Mouse (Mus musculus) limb, embryonic 12.5 days (tissue): Measurements from ENCODE around the gene Rc3h2. TPM values are rescaled to one million over a fixed set of nuclear protein-coding genes. Genes with fewer than 3 reads are reported as not detected.

ENCODE experiments used
- ATAC-seq: fragments of 200-750 bp; cut with Nextera tagmentation; 2 replicates; pipeline ENCODE4 v1.8.0; 2017; ENCODE audit warnings: low read depth, moderate TSS enrichment; ENCODE audit not compliant: insufficient number of reproducible peaks, insufficient read depth, low FRiP score, low TSS enrichment
- H3K27ac ChIP-seq: fragments of 300-500 bp; sonication (generic); 2 replicates; pipeline ENCODE4 v1.5.1; 2016; ENCODE audit warnings: mild to moderate bottlenecking, moderate library complexity
- H3K27me3 ChIP-seq: fragments of 300-500 bp; sonication (generic); 2 replicates; pipeline ENCODE4 v1.6.1; 2016; ENCODE audit warnings: mild to moderate bottlenecking, moderate library complexity
- H3K36me3 ChIP-seq: fragments of 300-500 bp; sonication (generic); 2 replicates; pipeline ENCODE4 v1.6.1; 2016; ENCODE audit warnings: mild to moderate bottlenecking, moderate library complexity
- H3K4me1 ChIP-seq: fragments of 300-500 bp; sonication (generic); replicated peaks from 2 replicates; pipeline ENCODE4 v1.6.1; 2016
- H3K4me2 ChIP-seq: fragments of 300-500 bp; sonication (generic); 2 replicates; pipeline ENCODE4 v1.6.1; 2016; ENCODE audit warnings: mild to moderate bottlenecking, moderate library complexity
- H3K4me3 ChIP-seq: fragments of 300-500 bp; sonication (generic); replicated peaks from 2 replicates; pipeline ENCODE4 v1.5.1; 2016; ENCODE audit warnings: mild to moderate bottlenecking
- H3K9ac ChIP-seq: fragments of 300-500 bp; sonication (generic); replicated peaks from 2 replicates; pipeline ENCODE4 v1.6.1; 2016; ENCODE audit warnings: mild to moderate bottlenecking, moderate library complexity
- H3K9me3 ChIP-seq: fragments of 300-500 bp; sonication (generic); 2 replicates; pipeline ENCODE4 v1.6.1; 2016; ENCODE audit warnings: mild to moderate bottlenecking, moderate library complexity
- WGBS: fragments of 180-500 bp; shearing (Covaris S2); methylation state at CpG from one replicate; pipeline ENCODE4 v1.1.7; 2016; 5-methylcytosine and 5-hydroxymethylcytosine counted together
- polyA plus RNA-seq: library from polyadenylated mRNA; unstranded; fragments of >200 nt; fragmentation: Nextera tagmentation; extraction: Ambion mirVana; gene quantifications from 2 replicates; pipeline ENCODE4 v1.2.1, GENCODE M21; 2016

Gene Rc3h2
- polyA plus RNA-seq, result 22.2 and 25.6 TPM in 2 replicates

- under 1% methylated on average over 66 of the region's 75 CpGs for WGBS
Measured at GRCm38 (mm10) chr2:37422306-37423304, at the start of gene Rc3h2. Gene Rc3h2 (minus strand): TSS chr2:37422903.

GRCm38 (mm10) chr2:37466266-37466665, 43.6 kb upstream of the Rc3h2 start:
- H3K4me2 ChIP-seq, result no peak overlapping the region
- H3K27ac ChIP-seq, result no peak overlapping the region
- WGBS, result 96% methylated on average over 4 of the region's 4 CpGs
- no peaks in the 10 kb centered on the region for H3K27me3 ChIP-seq
- H3K4me3 ChIP-seq, result no peak overlapping the region
- no peak overlapping the region for H3K9ac ChIP-seq
- H3K36me3 ChIP-seq, result peaks cover 19% of the 10 kb centered on the region
- H3K4me1 ChIP-seq, result no peaks in the 10 kb centered on the region
- H3K9me3 ChIP-seq, result no peaks in the 10 kb centered on the region
- ATAC-seq, result no peak

More at GRCm38 (mm10) chr2:37422306-37423304, at the start of gene Rc3h2:
- Histone ChIP-seq H3K4me2 (peak within 1 kb of the TSS; percentile 75), H3K4me1 (peaks cover 3% of the 10 kb centered on the region; the same call in 1 of the 2 replicates), H3K36me3 (peaks cover 6% of the 10 kb centered on the region; the same call in 1 of the 2 replicates), H3K27me3 (no peaks in the 10 kb centered on the region), H3K9ac (peak within 1 kb of the TSS; percentile 96), H3K9me3 (no peaks in the 10 kb centered on the region), H3K27ac (peak within 1 kb of the TSS; percentile 96), H3K4me3 (peak within 1 kb of the TSS; percentile 94)
- peak; percentile 98 for ATAC-seq

DNA sequence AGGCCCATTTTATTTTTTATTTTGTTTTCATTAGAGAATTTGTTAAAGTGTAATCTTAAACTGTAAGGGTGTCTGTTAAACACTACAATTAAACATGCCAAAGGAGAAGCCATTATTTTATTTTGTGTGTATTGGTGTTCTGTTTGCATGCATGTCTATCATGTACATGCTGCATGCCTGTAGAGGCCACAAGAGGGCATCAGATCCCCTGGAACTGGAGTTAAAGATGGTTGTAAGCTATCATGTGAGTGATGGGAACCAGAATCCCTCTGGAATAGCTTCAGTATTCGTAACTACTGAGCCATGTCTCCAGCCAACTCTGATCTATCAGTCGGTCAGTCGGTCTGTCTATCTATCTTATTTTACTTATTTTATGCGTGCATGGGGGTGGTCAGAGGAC, 38.0 kb upstream of the Rc3h2 start:
- ATAC-seq, result no peak
- H3K9ac ChIP-seq, result no peak overlapping the region
- no peaks in the 10 kb centered on the region; the same call in 1 of the 2 replicates for H3K36me3 ChIP-seq
- H3K27ac ChIP-seq, result no peak overlapping the region
- H3K4me2 ChIP-seq, result no peak overlapping the region
- H3K4me1 ChIP-seq, result no peaks in the 10 kb centered on the region
- H3K9me3 ChIP-seq, result no peaks in the 10 kb centered on the region
- H3K4me3 ChIP-seq, result no peak overlapping the region
- 94% methylated on average over 4 of the region's 4 CpGs for WGBS
- no peaks in the 10 kb centered on the region for H3K27me3 ChIP-seq

DNA sequence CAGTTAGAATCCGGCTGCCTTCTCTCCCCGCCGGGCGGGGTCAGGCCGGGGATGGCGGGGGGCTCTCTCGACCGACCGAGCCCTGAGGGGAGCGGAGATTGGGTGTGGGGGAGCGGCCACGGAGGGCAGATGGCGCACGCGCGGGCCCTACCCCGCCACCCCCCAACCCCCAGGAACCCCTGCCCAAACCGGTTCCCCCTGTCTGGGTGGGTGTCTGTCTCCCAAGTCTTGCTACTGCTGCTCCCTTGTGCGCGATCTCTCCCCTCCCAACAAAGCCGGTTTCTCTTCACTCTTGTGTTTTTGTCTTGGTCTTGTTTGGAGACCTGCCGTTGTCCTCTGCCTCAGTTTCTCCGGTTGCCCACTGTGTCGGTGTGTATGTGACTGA, 29.7 kb upstream of the Rc3h2 start:
- Histone ChIP-seq H3K9me3 (no peaks in the 10 kb centered on the region), H3K27ac (peak overlapping the region; percentile 82), H3K9ac (peak overlapping the region; percentile 90), H3K4me1 (peaks cover 7% of the 10 kb centered on the region), H3K4me2 (peak overlapping the region; percentile 84), H3K4me3 (peak overlapping the region; percentile 88), H3K27me3 (no peaks in the 10 kb centered on the region), H3K36me3 (peaks cover 4% of the 10 kb centered on the region; the same call in 1 of the 2 replicates)
- ATAC-seq, result peak; percentile 87
- under 1% methylated on average over 24 of the region's 24 CpGs for WGBS

GRCm38 (mm10) chr2:37451667-37452375, 29.1 kb upstream of the Rc3h2 start:
- H3K4me2 ChIP-seq, result peak overlapping the region; percentile 84

GRCm38 (mm10) chr2:37442611-37443591, 20.2 kb upstream of the Rc3h2 start, which contains the start of the genes Zbtb26, Zbtb6 and Rabgap1:
Gene Zbtb26 (minus strand): TSS chr2:37443135.
Gene Zbtb6 (minus strand): TSS chr2:37443171.
Gene Rabgap1 (plus strand): TSS chr2:37443279.
- Histone ChIP-seq H3K36me3 (peaks cover 7% of the 10 kb centered on the region), H3K4me3 (peak within 1 kb of the TSS; percentile 64), H3K9me3 (no peaks in the 10 kb centered on the region), H3K9ac (peak within 1 kb of the TSS; percentile 84), H3K27me3 (no peaks in the 10 kb centered on the region), H3K4me2 (peak within 1 kb of the TSS; percentile 74), H3K27ac (peak within 1 kb of the TSS; percentile 91), H3K4me1 (peaks cover 7% of the 10 kb centered on the region)
- ATAC-seq, result peak; percentile 97
- WGBS, result under 1% methylated on average over 51 of the region's 51 CpGs

More at GRCm38 (mm10) chr2:37451667-37452375, 29.1 kb upstream of the Rc3h2 start:
- H3K4me3 ChIP-seq, result peak overlapping the region; percentile 88
- H3K27me3 ChIP-seq, result no peaks in the 10 kb centered on the region
- ATAC-seq, result peak; percentile 97
- no peaks in the 10 kb centered on the region for H3K9me3 ChIP-seq
- H3K4me1 ChIP-seq, result peaks cover 7% of the 10 kb centered on the region
- peak overlapping the region; percentile 90 for H3K9ac ChIP-seq
- H3K27ac ChIP-seq, result peak overlapping the region; percentile 82
- WGBS, result 9% methylated on average over 41 of the region's 44 CpGs
- peaks cover 7% of the 10 kb centered on the region; the same call in 1 of the 2 replicates for H3K36me3 ChIP-seq

DNA sequence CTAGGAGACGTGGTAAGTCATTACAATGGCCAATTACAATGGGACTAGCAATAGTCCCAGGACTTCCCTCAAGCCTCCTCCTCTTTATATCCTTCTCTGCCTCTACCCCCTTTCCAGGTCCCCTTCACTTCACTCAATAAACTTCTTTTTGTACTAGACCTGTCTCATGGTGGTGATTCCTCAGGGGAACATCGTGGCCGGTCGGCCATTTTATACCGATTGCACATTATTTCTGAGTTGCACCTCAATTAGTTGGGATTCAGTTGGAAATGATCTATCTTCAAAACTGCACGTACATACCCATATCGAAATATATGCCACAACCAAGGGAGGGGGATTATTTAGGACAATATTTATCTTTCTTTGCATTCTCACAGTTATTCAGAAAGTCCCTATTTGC, 8.9 kb upstream of the Rc3h2 start:
- Histone ChIP-seq H3K27me3 (no peaks in the 10 kb centered on the region), H3K9ac (peak overlapping the region; percentile 80), H3K4me2 (peak overlapping the region; percentile 74), H3K36me3 (peaks cover 31% of the 10 kb centered on the region), H3K9me3 (no peaks in the 10 kb centered on the region), H3K4me1 (peaks cover 7% of the 10 kb centered on the region), H3K4me3 (peak overlapping the region; percentile 83), H3K27ac (peak overlapping the region; percentile 97)
- WGBS, result 29% methylated on average over 7 of the region's 7 CpGs
- ATAC-seq, result no peak

DNA sequence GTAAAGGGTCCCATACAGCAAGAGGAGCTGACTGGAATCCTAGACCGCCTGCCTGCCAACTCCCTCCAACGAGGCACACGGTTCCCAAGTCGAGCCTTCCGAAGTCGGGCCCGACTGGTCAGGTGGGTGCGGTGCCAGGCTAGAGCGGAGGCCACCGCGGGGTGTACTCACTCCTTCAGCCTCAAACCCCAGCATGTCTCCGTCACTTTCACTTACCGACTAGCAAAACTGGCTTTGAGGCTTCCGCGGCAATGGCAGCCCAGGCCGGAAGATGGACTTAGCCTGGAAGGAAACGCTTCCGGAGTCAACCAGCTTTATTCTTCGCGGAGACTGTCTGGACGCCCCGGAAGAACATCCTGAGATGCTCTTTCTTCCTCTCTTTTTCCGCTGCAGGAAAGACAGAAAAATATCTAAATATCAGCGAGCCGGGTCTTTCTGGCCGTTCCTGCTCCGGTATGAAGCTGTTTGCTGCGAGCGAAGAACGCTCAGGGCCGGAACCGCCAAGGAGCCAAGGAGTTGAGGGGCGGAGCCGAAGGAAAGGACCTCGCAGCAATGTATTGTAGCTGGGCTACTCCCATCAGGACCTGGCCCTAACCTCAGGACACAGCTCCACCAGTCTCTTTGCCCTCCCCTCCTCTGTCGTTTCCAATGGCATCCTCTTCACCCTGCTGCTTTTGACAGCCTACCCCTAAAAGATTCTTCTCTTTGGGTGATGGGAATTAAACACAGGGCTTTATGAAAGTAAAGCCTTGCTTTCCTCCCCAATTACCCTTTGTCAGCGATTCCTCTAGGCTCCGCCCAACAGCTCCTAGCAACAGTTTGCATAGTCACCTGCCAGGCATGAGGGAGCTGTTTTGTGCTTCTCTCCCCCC, 8.1 kb upstream of the Rc3h2 start:
- Histone ChIP-seq H3K4me1 (peaks cover 7% of the 10 kb centered on the region), H3K27me3 (no peaks in the 10 kb centered on the region), H3K27ac (peak overlapping the region; percentile 97), H3K9me3 (no peaks in the 10 kb centered on the region), H3K4me3 (peak overlapping the region; percentile 83), H3K9ac (peak overlapping the region; percentile 80), H3K36me3 (peaks cover 23% of the 10 kb centered on the region), H3K4me2 (peak overlapping the region; percentile 74)
- ATAC-seq, result peak; percentile 95
- WGBS, result 0% methylated on average over 38 of the region's 38 CpGs

- H3K27ac ChIP-seq, result no peak overlapping the region
- H3K27me3 ChIP-seq, result no peaks in the 10 kb centered on the region
- no peak overlapping the region for H3K4me3 ChIP-seq
- H3K9me3 ChIP-seq, result no peaks in the 10 kb centered on the region
- no peak overlapping the region for H3K9ac ChIP-seq
- peaks cover 12% of the 10 kb centered on the region for H3K36me3 ChIP-seq
- ATAC-seq, result no peak
- H3K4me2 ChIP-seq, result no peak overlapping the region
- WGBS, result 66% methylated on average over 3 of the region's 3 CpGs
- H3K4me1 ChIP-seq, result peaks cover 3% of the 10 kb centered on the region; the same call in 1 of the 2 replicates
Measured at GRCm38 (mm10) chr2:37423671-37424070, 968 bp upstream of the Rc3h2 start.
